Mouse (Mus musculus) spleen, adult 2 months (tissue): Measurements from ENCODE around the gene Gapt.

ENCODE experiments used
- CTCF ChIP-seq: fragments of 200-500 bp; IDR thresholded peaks from 2 replicates; pipeline ENCODE4 v1.5.1; 2011; ENCODE audit warnings: mild to moderate bottlenecking, inconsistent platforms; ENCODE audit not compliant: insufficient read depth, insufficient read length, insufficient replicate concordance; ENCODE audit errors: extremely low read depth
- POLR2A ChIP-seq: fragments of 200-500 bp; IDR thresholded peaks from 2 replicates; pipeline ENCODE4 v1.6.1; 2011; ENCODE audit warnings: low read depth, low read length, inconsistent platforms

DNA sequence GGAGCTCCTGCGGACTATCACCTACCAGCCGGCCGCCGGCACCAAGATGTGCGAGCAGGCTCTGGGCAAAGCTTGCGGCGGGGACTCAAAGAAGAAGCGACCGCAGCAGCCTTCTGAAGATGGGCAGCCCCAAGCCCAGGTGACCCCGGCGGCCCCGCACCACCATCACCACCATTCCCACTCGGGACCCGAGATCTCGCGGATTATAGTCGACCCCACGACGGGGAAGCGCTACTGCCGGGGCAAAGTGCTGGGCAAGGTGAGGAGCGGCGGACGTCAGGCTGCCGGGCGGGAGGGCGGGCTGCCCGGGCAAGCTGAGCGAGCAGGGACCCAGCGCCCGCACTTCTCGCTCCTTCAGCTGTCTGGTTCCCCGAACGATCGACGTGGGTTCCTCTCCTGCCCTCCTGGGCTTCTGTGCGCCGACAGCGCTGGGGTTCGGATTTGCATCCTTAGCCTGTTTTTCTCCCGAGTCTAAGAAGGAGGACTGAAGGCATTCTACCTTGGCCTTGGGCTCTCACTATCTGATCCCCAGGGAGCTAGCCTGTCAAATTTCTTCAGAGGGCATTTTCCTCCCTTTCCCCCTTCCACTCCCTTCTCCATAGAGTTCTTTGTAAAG is 38.3 kb upstream of the Gapt start:
- TF ChIP-seq CTCF (no peak), POLR2A (no peak)
